In genomic region chr2:165895687-165896086, GRCm38 (mm10) we compare ENCODE assay signal across 21 mouse cellular contexts. TPM values are rescaled to one million over a fixed set of nuclear protein-coding genes. Genes with fewer than 3 reads are reported as not detected.
A peak's percentile ranks its signal among the peaks of the same experiment; 100 is the strongest.
DNase-seq lines count a peak whose midpoint lies in the region; ATAC-seq and TF ChIP-seq lines count a peak whose summit lies in the region.
"Had no signal": no experiment of that assay in that cellular context is flagged by ENCODE, and none has a peak within 500 bp of the region (broad histone marks: within the 10 kb centered on the region; RNA-seq: fewer than 3 reads in every experiment).

No protein-coding gene starts in this region.

- no peak overlapping the region for H3K9ac ChIP-seq in forebrain, embryonic 12.5 days
- H3K9ac ChIP-seq in intestine, embryonic 16.5 days (ENCODE audit: low read depth, low read length), result peak overlapping the region; percentile 20; the same call in 1 of the 2 replicates
- H3K9ac ChIP-seq in intestine, postnatal 0 days (ENCODE audit: low read depth, low read length), result no peak overlapping the region
- H3K9ac ChIP-seq in embryonic facial prominence, embryonic 12.5 days, result no peak overlapping the region
- no peak overlapping the region for H3K9ac ChIP-seq in liver, postnatal 0 days (replicated peaks)
- H3K9ac ChIP-seq in kidney, embryonic 16.5 days (replicated peaks; ENCODE audit: low read length), result no peak overlapping the region
- H3K9ac ChIP-seq: heart, embryonic 15.5 days; hindbrain, embryonic 13.5 days; limb, embryonic 13.5 days; neural tube, embryonic 15.5 days had no signal

- no peaks in the 10 kb centered on the region for H3K9me3 ChIP-seq in forebrain, embryonic 10.5 days
- H3K9me3 ChIP-seq in forebrain, embryonic 12.5 days, result no peaks in the 10 kb centered on the region
- no peaks in the 10 kb centered on the region for H3K9me3 ChIP-seq in intestine, embryonic 16.5 days (ENCODE audit: control insufficient read depth, low read length)
- H3K9me3 ChIP-seq in intestine, postnatal 0 days (ENCODE audit: control insufficient read depth), result no peaks in the 10 kb centered on the region
- H3K9me3 ChIP-seq in embryonic facial prominence, embryonic 12.5 days, result no peaks in the 10 kb centered on the region
- H3K9me3 ChIP-seq in liver, postnatal 0 days (ENCODE audit: low read length), result no peaks in the 10 kb centered on the region
- no peaks in the 10 kb centered on the region for H3K9me3 ChIP-seq in kidney, embryonic 16.5 days (ENCODE audit: low read length)
- H3K9me3 ChIP-seq: heart, embryonic 15.5 days; hindbrain, embryonic 13.5 days; limb, embryonic 13.5 days; neural tube, embryonic 15.5 days had no signal

- TF ChIP-seq CTCF in intestine, postnatal 0 days (IDR thresholded peaks at IDR 0.05; ENCODE audit: low read depth), result no peak
- no peak for TF ChIP-seq CTCF in liver, postnatal 0 days (IDR thresholded peaks at IDR 0.05; ENCODE audit: low read depth)

- WGBS in forebrain, embryonic 10.5 days, result 84% methylated on average over 4 of the region's 4 CpGs
- WGBS in forebrain, embryonic 12.5 days, result 91% methylated on average over 4 of the region's 4 CpGs
- WGBS in intestine, embryonic 16.5 days, result 89% methylated on average over 4 of the region's 4 CpGs
- 91% methylated on average over 4 of the region's 4 CpGs for WGBS in intestine, postnatal 0 days
- WGBS in embryonic facial prominence, embryonic 12.5 days, result 86% methylated on average over 4 of the region's 4 CpGs
- 77% methylated on average over 4 of the region's 4 CpGs for WGBS in liver, postnatal 0 days (ENCODE audit: insufficient replicate concordance)
- 90% methylated on average over 4 of the region's 4 CpGs for WGBS in kidney, embryonic 16.5 days

- peaks cover 64% of the 10 kb centered on the region for H3K4me1 ChIP-seq in forebrain, embryonic 10.5 days
- H3K4me1 ChIP-seq in forebrain, embryonic 12.5 days, result peaks cover 28% of the 10 kb centered on the region
- H3K4me1 ChIP-seq in intestine, embryonic 16.5 days (ENCODE audit: control insufficient read depth, insufficient read depth, low read length), result peaks cover 10% of the 10 kb centered on the region
- H3K4me1 ChIP-seq in intestine, postnatal 0 days (replicated peaks; ENCODE audit: control insufficient read depth, insufficient read depth, low read length), result no peaks in the 10 kb centered on the region
- peaks cover 32% of the 10 kb centered on the region for H3K4me1 ChIP-seq in embryonic facial prominence, embryonic 12.5 days
- H3K4me1 ChIP-seq in liver, postnatal 0 days (ENCODE audit: insufficient read depth), result peaks cover 31% of the 10 kb centered on the region
- peaks cover 22% of the 10 kb centered on the region for H3K4me1 ChIP-seq in kidney, embryonic 16.5 days (ENCODE audit: insufficient read depth, low read length)

- H3K4me2 ChIP-seq in forebrain, embryonic 12.5 days, result no peak overlapping the region
- H3K4me2 ChIP-seq in intestine, embryonic 16.5 days (ENCODE audit: low read depth, low read length), result no peak overlapping the region
- no peak overlapping the region for H3K4me2 ChIP-seq in intestine, postnatal 0 days (replicated peaks; ENCODE audit: low read depth)
- H3K4me2 ChIP-seq in embryonic facial prominence, embryonic 12.5 days (replicated peaks), result no peak overlapping the region
- no peak overlapping the region for H3K4me2 ChIP-seq in liver, postnatal 0 days (ENCODE audit: low read depth, low read length)
- no peak overlapping the region for H3K4me2 ChIP-seq in kidney, embryonic 16.5 days (replicated peaks; ENCODE audit: low read depth, low read length)
- H3K4me2 ChIP-seq: heart, embryonic 15.5 days; hindbrain, embryonic 13.5 days; limb, embryonic 13.5 days; midbrain, embryonic 11.5 days; neural tube, embryonic 15.5 days had no signal

- H3K36me3 ChIP-seq in forebrain, embryonic 10.5 days (replicated peaks), result no peaks in the 10 kb centered on the region
- H3K36me3 ChIP-seq in forebrain, embryonic 12.5 days (replicated peaks), result no peaks in the 10 kb centered on the region
- H3K36me3 ChIP-seq in intestine, embryonic 16.5 days (ENCODE audit: control insufficient read depth, insufficient read depth, low read length), result no peaks in the 10 kb centered on the region
- H3K36me3 ChIP-seq in intestine, postnatal 0 days (ENCODE audit: control insufficient read depth, insufficient read depth), result no peaks in the 10 kb centered on the region
- H3K36me3 ChIP-seq in embryonic facial prominence, embryonic 12.5 days, result no peaks in the 10 kb centered on the region
- no peaks in the 10 kb centered on the region for H3K36me3 ChIP-seq in liver, postnatal 0 days (replicated peaks; ENCODE audit: insufficient read depth, low read length)
- H3K36me3 ChIP-seq in kidney, embryonic 16.5 days (ENCODE audit: insufficient read depth, low read length), result no peaks in the 10 kb centered on the region
- H3K36me3 ChIP-seq: heart, embryonic 15.5 days; hindbrain, embryonic 13.5 days; limb, embryonic 13.5 days; neural tube, embryonic 15.5 days had no signal

- DNase-seq in forebrain, embryonic 10.5 days (ENCODE audit: extremely low spot score, low spot score), result no peak
- no peak for DNase-seq in liver, postnatal 0 days
- DNase-seq in gastrocnemius, adult 8-10 months (ENCODE audit: low spot score in 2 of 2), result no peak
- DNase-seq: adrenal gland, postnatal 25 days; B cell, adult 2 months; gastrocnemius, postnatal 25 days; kidney, adult 2 months; kidney, postnatal 4 days; lung, adult 2 months; lung, postnatal 4 days; thymus, postnatal 36 days had no signal

- ATAC-seq in forebrain, embryonic 12.5 days (ENCODE audit: low FRiP score), result no peak
- ATAC-seq in intestine, embryonic 16.5 days, result no peak
- ATAC-seq in intestine, postnatal 0 days, result no peak
- ATAC-seq in embryonic facial prominence, embryonic 12.5 days (ENCODE audit: insufficient number of reproducible peaks, insufficient read depth, low FRiP score, low TSS enrichment), result no peak
- no peak for ATAC-seq in liver, postnatal 0 days
- ATAC-seq in kidney, embryonic 16.5 days (ENCODE audit: low FRiP score, low TSS enrichment), result no peak

- H3K27ac ChIP-seq in forebrain, embryonic 10.5 days, result peak overlapping the region; percentile 32
- no peak overlapping the region for H3K27ac ChIP-seq in forebrain, embryonic 12.5 days
- H3K27ac ChIP-seq in intestine, embryonic 16.5 days (ENCODE audit: low read length), result 0 out of 2 replicates have a peak overlapping the region, but pooled peaks have one; percentile 15
- no peak overlapping the region for H3K27ac ChIP-seq in intestine, postnatal 0 days (ENCODE audit: low read depth, low read length)
- 0 out of 2 replicates have a peak overlapping the region, but pooled peaks have one; percentile 4 for H3K27ac ChIP-seq in embryonic facial prominence, embryonic 12.5 days
- 0 out of 2 replicates have a peak overlapping the region, but pooled peaks have one; percentile 2 for H3K27ac ChIP-seq in liver, postnatal 0 days (ENCODE audit: low read depth)
- no peak overlapping the region for H3K27ac ChIP-seq in kidney, embryonic 16.5 days (ENCODE audit: low read length)
- H3K27ac ChIP-seq: heart, embryonic 15.5 days; hindbrain, embryonic 13.5 days; limb, embryonic 13.5 days; neural tube, embryonic 15.5 days had no signal

- TF ChIP-seq EP300 in liver, postnatal 0 days (IDR thresholded peaks at IDR 0.05; ENCODE audit: low read depth), result no peak

- no peak overlapping the region for H3K4me3 ChIP-seq in forebrain, embryonic 10.5 days
- H3K4me3 ChIP-seq in forebrain, embryonic 12.5 days (replicated peaks), result no peak overlapping the region
- no peak overlapping the region for H3K4me3 ChIP-seq in intestine, embryonic 16.5 days (ENCODE audit: low read length)
- H3K4me3 ChIP-seq in intestine, postnatal 0 days (ENCODE audit: low read depth, low read length), result no peak overlapping the region
- no peak overlapping the region for H3K4me3 ChIP-seq in embryonic facial prominence, embryonic 12.5 days
- H3K4me3 ChIP-seq in liver, postnatal 0 days (ENCODE audit: low read depth, low read length), result no peak overlapping the region
- no peak overlapping the region for H3K4me3 ChIP-seq in kidney, embryonic 16.5 days (ENCODE audit: low read length)
- H3K4me3 ChIP-seq: heart, embryonic 15.5 days; hindbrain, embryonic 13.5 days; limb, embryonic 13.5 days; neural tube, embryonic 15.5 days had no signal

- no peaks in the 10 kb centered on the region for H3K27me3 ChIP-seq in forebrain, embryonic 10.5 days (ENCODE audit: poor library complexity, severe bottlenecking)
- no peaks in the 10 kb centered on the region for H3K27me3 ChIP-seq in forebrain, embryonic 12.5 days
- no peaks in the 10 kb centered on the region for H3K27me3 ChIP-seq in intestine, embryonic 16.5 days (replicated peaks; ENCODE audit: control insufficient read depth, insufficient read depth, low read length)
- no peaks in the 10 kb centered on the region for H3K27me3 ChIP-seq in intestine, postnatal 0 days (replicated peaks; ENCODE audit: control insufficient read depth, insufficient read depth, low read length)
- no peaks in the 10 kb centered on the region for H3K27me3 ChIP-seq in embryonic facial prominence, embryonic 12.5 days
- H3K27me3 ChIP-seq in liver, postnatal 0 days (ENCODE audit: insufficient read depth, low read length), result no peaks in the 10 kb centered on the region
- no peaks in the 10 kb centered on the region for H3K27me3 ChIP-seq in kidney, embryonic 16.5 days (ENCODE audit: insufficient read depth, low read length)
- H3K27me3 ChIP-seq: heart, embryonic 15.5 days; hindbrain, embryonic 13.5 days; limb, embryonic 13.5 days; neural tube, embryonic 15.5 days had no signal

RNA-seq across cellular contexts. Expression of gene Zmynd8, which starts 3.1 kb away (rescaled TPM):
- polyA plus RNA-seq in forebrain, embryonic 10.5 days (2016; fragmentation: Nextera tagmentation; extraction: Ambion mirVana), result 60.2 and 64.4 TPM in 2 replicates
- 67.6 and 71.5 TPM in 2 replicates for polyA plus RNA-seq in forebrain, embryonic 12.5 days (2016; fragmentation: Nextera tagmentation; extraction: Ambion mirVana)
- polyA plus RNA-seq in intestine, embryonic 16.5 days (2015; fragmentation: Nextera tagmentation; extraction: Ambion mirVana), result 57.3 and 61.6 TPM in 2 replicates
- 43.5 and 57.7 TPM in 2 replicates for polyA plus RNA-seq in intestine, postnatal 0 days (2015; fragmentation: Nextera tagmentation; extraction: Ambion mirVana)
- polyA plus RNA-seq in embryonic facial prominence, embryonic 12.5 days (2016; fragmentation: Nextera tagmentation; extraction: Ambion mirVana), result 58.9 and 64.2 TPM in 2 replicates
- polyA plus RNA-seq in liver, postnatal 0 days (2015; fragmentation: Nextera tagmentation; extraction: Ambion mirVana), result 16.9 and 21.9 TPM in 2 replicates
- 58.2 and 69.4 TPM in 2 replicates for polyA plus RNA-seq in kidney, embryonic 16.5 days (2015; fragmentation: Nextera tagmentation; extraction: Ambion mirVana)
- total RNA-seq in gastrocnemius, adult 8-10 months (2022), result 10 to 100 TPM; 11.4 to 14.4 (median 13.5) TPM

Comparison
In these comparisons a context has a peak if more than half of its experiments do, and no peak if none do; other contexts are left out.
1. H3K27ac ChIP-seq: peak in forebrain, embryonic 10.5 days (single experiment), intestine, embryonic 16.5 days (single experiment), embryonic facial prominence, embryonic 12.5 days (single experiment) and liver, postnatal 0 days (single experiment); none in forebrain, embryonic 12.5 days (single experiment), intestine, postnatal 0 days (single experiment) and kidney, embryonic 16.5 days (single experiment).